Mouse (Mus musculus): ENCODE data around the gene Ckm. TPM values are rescaled to one million over a fixed set of nuclear protein-coding genes. Genes with fewer than 3 reads are reported as not detected.
A peak's percentile ranks its signal among the peaks of the same experiment; 100 is the strongest.

The Ckm gene
- total RNA-seq, 2 experiments from 2014 or later, result 103 to 234 TPM

DNA sequence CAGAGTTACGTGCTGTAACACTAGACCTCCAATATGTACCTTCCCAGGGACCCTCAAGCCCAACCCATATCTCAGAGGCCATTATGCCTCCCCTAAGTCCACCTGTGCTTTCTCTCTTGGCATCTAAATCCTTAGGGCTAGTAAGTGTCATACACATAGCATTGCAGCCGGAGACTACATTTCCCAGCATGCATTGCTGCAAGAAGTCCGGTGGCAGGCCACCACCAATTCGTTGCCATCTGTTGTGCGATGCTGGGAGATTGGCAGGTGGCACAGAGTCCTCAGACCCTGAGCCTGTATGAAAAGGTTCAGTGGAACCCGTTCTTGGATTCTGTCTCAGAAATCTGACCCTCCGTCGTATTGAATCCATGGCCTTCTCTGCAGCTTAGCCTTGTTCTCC is 25.1 kb downstream of the Ckm start:
- no peak for DNase-seq (ENCODE audit: low spot score in 2 of 2)

DNA sequence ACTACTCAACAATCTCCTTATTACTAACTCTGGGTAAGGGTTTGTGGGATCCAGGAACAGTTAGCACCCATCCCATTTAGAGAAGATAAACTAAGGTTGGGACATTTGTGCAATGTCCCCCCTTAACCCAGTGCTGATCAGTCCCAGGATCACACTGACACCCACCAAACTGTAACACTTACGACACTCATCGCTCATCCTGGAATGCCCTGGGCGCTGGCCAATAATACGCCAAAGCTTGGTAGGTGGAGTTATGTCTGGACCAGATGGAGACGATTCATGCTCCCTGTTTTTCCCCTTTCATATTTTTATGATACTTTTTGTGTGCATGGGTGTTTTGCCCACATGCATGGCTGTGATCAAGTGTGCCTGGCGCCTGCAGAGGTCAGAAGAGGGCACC is 25.8 kb downstream of the Ckm start:
- no peak for DNase-seq (ENCODE audit: low spot score in 2 of 2)

DNA sequence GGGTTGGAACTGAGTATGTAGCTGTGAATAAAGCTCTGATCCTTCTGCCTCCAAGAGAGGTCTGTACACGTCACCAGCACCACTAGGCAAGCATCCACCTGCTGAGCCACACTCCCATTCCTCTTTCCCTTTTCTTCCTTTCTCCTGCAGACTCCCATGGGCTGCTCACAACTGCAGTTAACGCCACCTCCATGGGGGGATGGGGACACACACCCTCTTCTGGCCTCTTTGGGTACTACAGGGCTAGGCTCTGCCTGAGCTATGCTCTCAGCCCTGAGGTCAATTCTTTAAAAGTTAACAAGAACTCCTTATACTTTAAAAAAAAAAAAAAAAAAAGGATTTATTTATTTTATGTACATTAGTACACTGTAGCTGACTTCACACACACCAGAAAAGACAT is 27.9 kb downstream of the Ckm start:
- DNase-seq (ENCODE audit: low spot score in 2 of 2), result no peak

DNA sequence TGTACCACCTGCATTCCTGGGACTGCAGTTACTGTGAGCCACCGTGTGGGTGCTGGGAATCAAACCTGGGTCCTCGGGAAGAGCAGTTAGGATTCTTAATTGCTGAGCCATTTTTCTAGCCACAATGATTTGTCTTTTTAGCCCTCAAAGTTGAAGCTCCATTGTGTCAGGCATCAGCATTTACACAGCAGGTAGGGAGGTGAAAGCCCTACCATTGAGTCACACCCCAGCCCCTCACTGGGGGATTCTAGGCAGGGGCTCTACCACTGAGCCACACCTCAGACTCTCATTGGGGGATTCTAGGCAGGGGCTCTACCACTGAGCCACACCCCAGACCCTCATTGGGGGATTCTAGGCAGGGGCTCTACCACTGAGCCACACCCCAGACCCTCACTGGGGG is 31.7 kb downstream of the Ckm start:
- DNase-seq (ENCODE audit: low spot score in 2 of 2), result no peak

DNA sequence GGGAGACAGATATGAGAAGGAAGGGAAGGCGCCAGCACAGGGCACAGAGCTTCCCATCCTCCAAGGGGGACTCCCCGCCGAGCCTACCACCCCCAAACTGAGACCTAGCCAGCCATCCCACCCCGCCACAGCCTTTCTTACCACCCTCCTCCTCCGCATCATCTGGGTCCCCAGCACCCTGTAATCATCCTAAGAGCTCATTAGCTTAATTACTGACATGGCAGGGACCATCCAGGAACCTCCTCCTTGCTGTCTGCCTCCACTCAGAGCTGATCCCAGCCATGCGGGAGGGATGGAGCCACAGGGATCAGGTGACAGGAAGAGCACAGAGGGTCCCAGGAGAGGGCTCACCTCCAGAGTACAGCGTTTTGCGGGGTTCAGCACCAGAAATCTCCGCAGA is 32.5 kb downstream of the Ckm start:
- DNase-seq (ENCODE audit: low spot score in 2 of 2), result no peak

DNA sequence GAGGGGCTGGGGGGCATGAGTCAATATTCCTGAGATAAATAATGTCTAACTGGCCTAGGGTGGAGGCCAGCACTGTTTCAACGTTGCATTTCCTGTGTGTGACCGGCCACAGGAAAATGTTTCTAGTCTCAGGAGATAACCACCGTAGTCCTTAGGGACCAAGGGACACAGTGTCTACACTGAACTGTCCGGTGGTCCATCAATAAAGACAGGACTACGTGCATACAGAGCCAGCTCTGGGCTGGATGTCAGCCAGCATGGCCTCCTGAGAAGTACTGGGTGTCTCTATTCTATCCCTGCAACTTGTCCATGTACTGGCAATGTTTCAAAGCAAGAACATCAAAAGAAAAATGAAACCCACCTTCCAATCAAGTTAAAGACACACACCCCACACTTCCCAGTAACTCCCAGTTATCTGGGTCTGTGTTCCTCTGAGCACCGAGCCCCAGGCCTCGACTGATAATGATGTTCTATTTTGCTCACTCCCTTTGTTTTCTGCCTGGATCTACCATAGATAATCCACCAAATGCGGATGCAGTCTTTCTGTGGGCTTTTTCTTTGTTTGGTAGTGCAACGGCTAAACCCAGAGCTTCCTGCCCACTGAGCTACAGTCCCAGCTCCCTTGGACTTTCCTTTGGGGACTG is 37.0 kb downstream of the Ckm start:
- no peak for DNase-seq (ENCODE audit: low spot score in 2 of 2)

DNA sequence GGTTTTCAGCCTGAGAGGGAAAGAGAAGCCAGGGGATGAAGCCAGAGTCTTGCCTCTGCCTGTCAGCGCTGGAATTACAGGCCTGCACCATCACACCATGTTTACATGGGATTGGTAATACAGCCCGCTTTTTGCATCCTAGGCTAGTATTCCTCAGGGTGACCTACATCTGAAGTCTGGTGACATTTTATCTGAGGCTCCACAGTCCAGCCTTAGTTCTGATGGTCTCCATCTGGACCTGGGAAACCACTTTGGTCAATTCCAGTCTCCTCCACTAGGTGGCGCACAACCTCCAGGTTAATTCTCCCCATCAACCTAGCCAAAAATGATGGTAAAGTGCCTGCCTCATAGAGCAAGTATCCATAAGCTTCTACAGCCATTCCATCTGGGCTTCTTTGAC is 38.8 kb downstream of the Ckm start:
- peak; percentile 70 to 72 for DNase-seq (ENCODE audit: low spot score in 2 of 2)

DNA sequence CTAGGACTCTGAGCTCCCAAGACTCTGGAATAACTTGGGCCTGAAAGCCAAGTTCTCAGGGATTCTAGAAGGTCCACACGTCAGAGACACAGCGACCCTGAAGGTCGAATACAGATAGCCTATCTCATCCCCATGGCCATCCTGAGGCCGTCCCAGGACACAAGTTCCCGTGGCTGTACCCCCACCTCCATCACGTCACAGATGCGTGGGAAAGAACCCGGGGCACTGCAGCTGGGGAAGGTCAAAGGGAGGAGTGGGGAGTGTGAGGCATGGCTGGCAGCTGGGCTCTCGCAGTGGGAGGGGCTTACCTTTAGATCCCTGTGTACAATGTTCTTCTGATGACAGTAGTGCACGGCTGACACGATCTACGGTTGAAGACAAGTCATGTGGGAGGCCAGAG is 40.2 kb downstream of the Ckm start:
- no peak for DNase-seq (ENCODE audit: low spot score in 2 of 2)

DNA sequence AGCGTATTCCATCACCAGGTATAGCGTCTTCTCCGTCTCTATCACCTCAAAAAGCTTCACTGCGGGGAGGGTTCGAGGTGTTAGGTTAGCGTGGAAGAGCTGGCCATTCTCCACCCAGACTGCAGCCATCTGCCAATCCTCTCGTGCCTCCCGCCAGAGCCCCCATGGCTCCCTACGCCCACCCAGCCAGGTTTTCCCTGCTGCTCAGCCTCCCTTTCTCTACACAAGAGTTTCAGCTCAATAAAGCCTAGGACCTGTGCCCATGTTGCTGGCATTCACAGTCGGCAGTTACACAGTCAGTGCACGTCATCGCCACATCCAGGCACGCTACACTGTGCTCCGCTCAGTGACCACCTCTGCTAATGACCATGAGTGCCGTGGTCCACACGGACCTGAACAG is 43.1 kb downstream of the Ckm start:
- no peak for DNase-seq (ENCODE audit: low spot score in 2 of 2)

DNA sequence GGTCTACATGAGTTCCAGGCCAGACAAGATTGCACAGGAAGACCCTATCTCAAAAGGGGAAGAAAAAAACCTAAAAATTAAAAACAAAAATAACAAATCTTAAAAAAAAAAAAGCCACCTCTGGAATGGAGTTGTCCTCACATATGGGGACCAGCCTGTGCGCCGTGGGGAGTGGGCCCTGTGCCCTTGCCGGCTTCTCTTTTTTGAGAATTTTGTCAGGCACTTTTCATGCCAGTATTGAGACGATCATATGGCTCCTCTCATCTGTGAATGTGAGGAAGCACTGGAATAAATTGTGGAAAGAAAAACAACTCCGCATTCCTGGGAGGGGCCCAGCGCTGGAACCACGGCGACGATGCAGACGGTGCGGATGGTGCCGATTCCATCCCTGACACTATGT is 44.6 kb downstream of the Ckm start:
- no peak for DNase-seq (ENCODE audit: low spot score in 2 of 2)

DNA sequence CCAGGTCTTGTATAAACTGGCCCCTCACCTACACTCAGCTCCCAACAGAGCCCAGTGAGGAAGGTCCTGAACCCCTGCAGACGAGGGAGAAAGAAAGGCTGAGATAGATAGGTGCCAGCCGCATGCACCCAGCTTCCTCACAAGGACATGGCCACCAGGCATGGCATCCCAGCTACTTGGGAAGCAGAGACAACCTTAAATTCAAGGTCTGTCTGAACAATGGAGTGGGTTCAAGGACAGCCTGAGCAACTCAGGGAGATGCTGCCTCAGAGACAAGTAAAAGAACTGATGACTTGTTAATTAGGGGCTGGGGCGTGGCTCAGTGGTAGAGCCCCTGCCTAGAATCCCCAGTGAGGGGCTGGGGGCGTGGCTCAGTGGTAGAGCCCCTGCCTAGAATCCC is 50.6 kb downstream of the Ckm start:
- DNase-seq (ENCODE audit: low spot score in 2 of 2), result no peak

DNA sequence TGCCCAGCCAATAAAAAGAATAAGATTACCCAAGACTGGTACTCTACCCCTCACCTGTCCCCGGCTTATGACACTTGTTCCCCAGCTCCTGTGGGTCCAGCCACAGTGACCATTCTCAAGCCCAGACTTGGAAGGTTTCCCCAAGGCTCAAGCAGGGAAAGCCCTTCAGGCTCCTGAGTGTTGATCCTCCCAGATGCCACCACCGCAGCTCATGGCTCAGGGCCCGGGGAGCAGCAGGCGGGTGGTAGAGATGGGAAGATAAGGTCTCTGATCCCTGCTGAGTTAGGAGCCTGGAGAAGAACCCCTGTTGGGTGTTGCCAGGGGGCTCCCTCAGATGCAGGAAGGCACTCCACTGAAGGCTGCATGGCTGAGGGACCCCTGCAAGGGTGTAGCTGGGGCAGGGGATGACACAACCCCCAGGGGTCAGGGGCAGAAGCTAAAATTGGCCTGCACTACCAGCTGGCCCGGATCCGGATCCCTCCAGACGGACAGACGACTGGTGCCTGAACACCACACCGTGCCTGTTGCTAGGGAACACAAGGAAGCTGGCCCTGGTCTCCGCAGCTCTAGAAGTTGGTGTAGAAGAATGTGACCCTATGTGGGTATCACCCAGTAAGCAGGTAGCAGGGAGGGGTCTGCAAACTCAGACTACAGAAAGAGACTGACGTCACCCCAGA is 51.4 kb downstream of the Ckm start:
- no peak for DNase-seq (ENCODE audit: low spot score in 2 of 2)

DNA sequence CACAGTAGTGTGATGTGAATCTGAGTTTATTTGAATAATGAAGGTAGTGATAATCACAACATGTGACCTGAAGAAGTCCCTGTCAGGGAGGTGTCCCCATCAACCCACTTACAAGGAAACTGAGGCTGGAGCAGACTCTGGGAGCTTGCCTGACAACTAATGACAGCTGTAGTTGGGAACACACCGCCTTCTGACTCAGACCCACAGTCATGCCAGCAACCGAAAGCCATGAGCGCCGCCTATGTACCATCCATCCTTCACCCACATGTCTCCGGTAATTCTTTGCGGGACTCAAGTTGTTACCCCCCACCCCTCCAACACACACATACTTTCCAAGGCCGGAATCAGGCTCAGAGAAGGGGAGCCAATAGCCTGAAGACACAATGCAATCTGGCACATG is 52.1 kb downstream of the Ckm start:
- no peak for DNase-seq (ENCODE audit: low spot score in 2 of 2)

DNA sequence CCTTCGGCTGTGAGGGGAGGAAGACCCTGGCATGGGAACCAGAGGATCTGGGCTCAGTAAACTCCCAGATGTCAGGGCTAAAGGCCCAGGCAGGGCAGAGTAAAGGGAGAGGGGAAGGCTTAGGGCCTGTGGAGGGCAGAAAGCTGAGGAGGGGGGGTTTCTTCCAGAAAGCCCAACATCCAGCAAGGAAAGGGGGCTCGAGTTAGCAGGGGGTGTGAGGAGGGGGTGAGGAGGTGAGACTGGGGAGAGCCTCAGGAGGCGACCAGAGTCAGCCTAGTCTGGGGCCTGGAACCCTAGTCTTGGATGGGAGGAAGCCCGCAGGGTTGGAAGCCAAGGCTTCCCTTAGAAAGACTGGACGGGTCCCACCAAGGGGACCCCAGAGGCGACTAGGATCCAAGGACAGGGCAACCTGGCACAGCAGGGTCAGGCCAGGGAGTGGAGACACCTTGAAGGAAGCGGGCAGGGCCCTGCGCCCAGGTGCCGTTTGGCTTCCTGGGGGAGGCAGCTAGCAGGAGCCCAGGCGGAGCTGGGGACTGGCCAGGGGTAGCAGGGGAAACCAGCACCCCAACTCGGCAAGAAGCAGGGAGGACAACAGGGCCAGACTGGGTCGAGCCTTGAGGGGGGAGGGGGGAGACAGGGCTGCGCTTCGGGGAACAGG is 53.0 kb downstream of the Ckm start:
- DNase-seq (ENCODE audit: low spot score in 2 of 2), result no peak

DNA sequence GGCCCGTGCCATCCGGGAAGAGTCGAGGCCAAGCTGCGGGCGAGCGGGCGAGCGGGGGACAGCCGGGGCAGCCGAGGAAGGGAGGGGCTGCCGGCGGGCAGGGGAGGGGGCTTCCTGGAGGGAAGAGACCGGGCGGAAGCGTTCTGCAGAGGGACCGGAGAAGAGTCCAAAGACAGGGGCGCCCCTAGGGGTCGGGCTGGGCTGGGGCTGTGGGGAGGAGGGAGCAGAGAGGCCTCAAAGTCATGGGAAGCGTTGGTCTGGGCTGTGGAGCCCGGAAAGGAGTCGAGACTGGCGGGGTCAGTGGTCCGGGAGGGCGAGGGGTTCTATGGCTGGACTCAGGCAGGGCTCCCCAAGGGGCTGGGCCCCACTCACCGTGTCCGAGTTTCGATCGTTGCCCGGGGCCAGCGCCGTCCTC is 53.5 kb downstream of the Ckm start:
- no peak for DNase-seq (ENCODE audit: low spot score in 2 of 2)

DNA sequence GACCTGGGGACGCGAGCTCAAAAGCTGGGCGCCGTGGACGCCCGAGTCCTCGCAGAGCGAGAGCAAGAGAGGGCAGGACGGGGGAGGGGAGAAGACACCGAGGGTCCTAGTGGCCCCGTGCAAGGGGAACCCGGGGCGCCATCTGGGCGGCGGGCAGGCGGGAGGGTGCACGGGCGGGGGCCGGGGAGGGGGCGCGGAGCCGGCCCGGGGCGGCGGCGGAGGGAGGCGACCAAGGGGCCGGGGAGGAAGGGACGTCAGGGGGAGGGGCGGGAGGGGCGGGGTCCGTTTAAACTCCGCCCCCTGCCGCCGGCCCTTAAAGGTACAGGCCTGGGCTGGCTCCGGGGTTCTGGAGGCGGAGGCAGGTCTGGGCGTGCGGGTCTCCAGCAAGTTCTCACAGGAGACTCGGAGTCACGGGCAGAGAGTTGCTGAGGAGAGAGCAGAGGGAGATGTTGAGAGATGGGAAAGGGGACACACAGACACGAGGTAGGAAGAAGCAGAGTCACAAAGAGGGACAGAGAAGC is 54.1 kb downstream of the Ckm start, which contains the start of gene Mark4:
TSS of gene Mark4 (minus strand) at position 231 of the 521 bp plus-strand sequence.
- peak; percentile 59 for DNase-seq (ENCODE audit: low spot score in 2 of 2)

DNA sequence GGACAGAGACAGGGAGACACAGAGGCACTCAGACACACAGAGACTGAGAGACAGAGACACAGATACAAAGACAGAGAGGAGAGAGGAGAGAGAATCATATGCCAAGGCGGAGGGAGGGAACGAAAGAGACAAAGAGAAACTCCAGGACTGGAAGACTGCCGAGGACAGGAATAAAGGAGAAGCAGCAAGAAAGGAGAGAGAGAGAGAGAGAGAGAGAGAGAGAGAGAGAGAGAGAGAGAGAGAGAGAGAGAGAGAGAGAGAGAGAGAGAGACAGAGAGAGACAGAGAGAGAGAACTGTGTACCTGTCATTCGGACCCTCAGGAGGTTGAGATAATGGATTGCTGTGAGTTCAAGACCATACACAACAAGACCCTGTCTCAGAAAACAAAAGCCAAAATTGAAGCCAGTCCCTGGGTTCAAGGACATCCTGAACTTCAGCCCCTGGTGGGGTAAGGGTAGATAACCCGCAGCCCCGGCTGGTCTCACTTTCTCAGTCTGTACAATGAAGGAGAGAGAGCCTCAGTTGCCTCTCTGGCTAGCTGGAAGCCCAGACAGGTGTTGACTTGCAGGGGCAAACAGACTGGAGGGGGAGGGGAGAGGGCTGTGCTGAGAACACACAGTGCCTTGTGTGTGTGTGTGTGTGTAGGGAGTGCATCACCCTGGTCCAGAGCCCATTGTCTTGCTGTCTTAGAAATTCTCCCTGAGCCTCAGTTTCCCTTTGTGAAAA is 54.7 kb downstream of the Ckm start:
- DNase-seq (ENCODE audit: low spot score in 2 of 2), result no peak

DNA sequence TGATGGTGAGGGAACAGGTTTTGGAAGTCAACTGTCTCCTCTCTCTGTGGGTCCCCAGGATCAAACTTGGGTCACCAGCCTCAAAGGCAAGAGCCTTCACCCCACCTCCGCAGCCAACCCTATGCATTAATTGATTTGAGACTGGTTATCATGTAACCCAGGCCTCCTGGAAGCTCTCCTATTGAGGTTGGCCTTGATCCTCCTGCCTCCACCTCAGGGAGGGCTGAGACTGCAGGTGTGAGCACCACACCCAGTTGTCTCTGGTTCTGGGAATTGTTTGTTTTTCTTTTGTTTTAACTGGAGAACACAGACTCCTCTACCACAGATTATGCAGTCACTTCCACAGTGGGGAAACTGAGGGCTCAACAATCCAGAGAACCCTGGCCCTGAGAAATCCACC is 55.9 kb downstream of the Ckm start:
- DNase-seq (ENCODE audit: low spot score in 2 of 2), result no peak

DNA sequence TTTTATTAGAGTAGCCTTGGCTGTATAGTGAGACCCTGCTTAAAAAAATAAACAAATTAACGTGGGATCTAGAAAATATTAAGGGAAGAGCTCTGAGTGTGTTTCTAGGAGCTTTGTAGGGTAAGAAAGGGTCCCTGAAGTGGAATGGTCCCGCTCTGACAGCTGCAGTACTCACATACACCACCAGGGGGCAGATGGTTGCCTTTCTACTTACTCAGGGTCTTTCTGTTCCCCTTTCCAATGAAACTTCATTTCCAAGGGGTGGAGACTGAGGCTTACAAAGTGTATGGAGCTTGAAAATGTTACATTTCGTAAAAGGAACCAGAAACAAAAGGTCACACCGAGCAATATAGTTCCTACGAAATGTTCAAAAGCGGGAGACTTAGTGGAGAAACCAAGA is 56.9 kb downstream of the Ckm start:
- peak; percentile 47 to 61 for DNase-seq (ENCODE audit: low spot score in 2 of 2)

DNA sequence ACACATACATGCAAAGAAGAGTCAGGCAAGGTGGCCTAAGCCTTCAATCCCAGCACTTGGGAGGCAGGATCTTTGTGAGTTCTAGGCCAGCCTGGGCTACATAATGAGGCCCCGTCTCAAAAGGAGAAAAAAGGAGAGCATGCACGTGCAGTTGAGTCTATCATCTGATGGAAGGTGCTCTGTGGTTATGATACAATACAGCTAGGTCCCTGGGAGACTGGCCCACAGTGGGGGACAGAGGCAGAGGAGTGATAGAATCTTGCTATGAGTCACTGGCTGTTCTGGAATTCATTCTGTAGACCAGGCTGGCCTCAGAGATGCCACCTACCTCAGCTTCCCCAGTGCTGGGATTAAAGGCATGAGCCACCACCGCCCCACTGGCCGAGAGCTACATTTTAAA is 57.9 kb downstream of the Ckm start:
- DNase-seq (ENCODE audit: low spot score in 2 of 2), result no peak

DNA sequence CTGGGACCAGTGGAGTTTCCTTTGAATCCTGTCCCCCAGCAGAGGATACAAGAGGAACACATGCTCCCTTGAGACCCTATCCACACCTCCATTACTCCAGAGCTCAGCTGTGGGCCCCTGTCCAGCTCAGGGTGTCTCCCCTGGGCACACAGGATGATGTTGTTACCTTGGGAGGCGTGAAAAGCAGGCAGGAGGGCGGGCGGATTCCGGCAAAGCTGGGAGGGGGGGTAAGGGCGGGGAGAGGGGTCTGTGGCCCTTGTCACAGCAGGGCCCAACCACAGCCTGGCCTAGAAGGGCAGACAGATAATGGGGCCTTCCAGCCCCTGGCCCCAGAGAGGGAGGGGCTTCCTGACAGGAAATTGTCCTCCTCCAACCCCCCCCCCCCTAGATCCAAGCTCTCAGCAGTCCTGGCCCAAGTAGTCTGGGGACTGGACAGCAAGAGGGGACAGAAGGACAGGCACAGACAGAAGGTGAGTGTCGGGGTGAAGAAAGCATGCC is 58.4 kb downstream of the Ckm start, which contains the start of gene Exoc3l2:
TSS of gene Exoc3l2 (plus strand) at position 448 of the 498 bp plus-strand sequence.
- no peak for DNase-seq (ENCODE audit: low spot score in 2 of 2)

Data from adrenal gland, postnatal 4 days (tissue).